Mouse (Mus musculus) kidney, postnatal 0 days (tissue): ENCODE measurements around the gene Zbtb25. TPM values are rescaled to one million over a fixed set of nuclear protein-coding genes. Genes with fewer than 3 reads are reported as not detected.

Experiments
- ATAC-seq: fragments of 200-750 bp; cut with Nextera tagmentation; replicated peaks from 2 replicates; pipeline ENCODE4 v1.8.0; 2017; ENCODE audit warnings: low read depth, moderate number of reproducible peaks, moderate TSS enrichment, moderate library complexity; ENCODE audit not compliant: low FRiP score
- DNase-seq: peaks from one replicate; pipeline ENCODE4 v3.0.0-alpha.2; 2016; ENCODE audit warnings: low spot score
- H3K27ac ChIP-seq: fragments of 300-500 bp; sonication (generic); 2 replicates; pipeline ENCODE4 v1.5.1; 2014; ENCODE audit warnings: mild to moderate bottlenecking
- H3K27me3 ChIP-seq: fragments of 300-500 bp; sonication (generic); 2 replicates; pipeline ENCODE4 v1.6.1; 2014; ENCODE audit warnings: low read length, mixed read lengths; ENCODE audit not compliant: insufficient read depth
- H3K36me3 ChIP-seq: fragments of 300-500 bp; sonication (generic); 2 replicates; pipeline ENCODE4 v1.6.1; 2014; ENCODE audit warnings: low read length, mixed read lengths; ENCODE audit not compliant: insufficient read depth
- H3K4me1 ChIP-seq: fragments of 300-500 bp; sonication (generic); replicated peaks from 2 replicates; pipeline ENCODE4 v1.6.1; 2014; ENCODE audit warnings: antibody characterized with exemption, low read length, mixed read lengths; ENCODE audit not compliant: insufficient read depth
- H3K4me2 ChIP-seq: fragments of 300-500 bp; sonication (generic); 2 replicates; pipeline ENCODE4 v1.6.1; 2014; ENCODE audit warnings: mild to moderate bottlenecking, low read length, moderate library complexity, mixed read lengths
- H3K4me3 ChIP-seq: fragments of 300-500 bp; sonication (generic); replicated peaks from 2 replicates; pipeline ENCODE4 v1.5.1; 2014; ENCODE audit warnings: low read depth, low read length
- H3K9ac ChIP-seq: fragments of 300-500 bp; sonication (generic); 2 replicates; pipeline ENCODE4 v1.6.1; 2014; ENCODE audit warnings: low read depth, low read length
- H3K9me3 ChIP-seq: fragments of 300-500 bp; sonication (generic); replicated peaks from 2 replicates; pipeline ENCODE4 v1.6.1; 2016; ENCODE audit warnings: low read length, inconsistent platforms, mixed read lengths
- CTCF ChIP-seq: IDR thresholded peaks from 2 replicates; pipeline ENCODE4 v1.5.1; 2016; ENCODE audit warnings: antibody characterized with exemption, low read depth, mild to moderate bottlenecking, moderate library complexity
- WGBS: fragments of 180-500 bp; shearing (Covaris S2); extraction: QIAGEN DNeasy Blood & Tissue Kit; methylation state at CpG from one replicate; pipeline ENCODE4 v1.1.7; 2014; 5-methylcytosine and 5-hydroxymethylcytosine counted together
- polyA plus RNA-seq: library from polyadenylated mRNA; unstranded; fragments of >200 nt; fragmentation: Nextera tagmentation; extraction: Ambion mirVana; gene quantifications from 2 replicates; pipeline ENCODE4 v1.2.1, GENCODE M21; 2015

Zbtb25 gene
- polyA plus RNA-seq, 1 experiment from 2014 or later, result 13.2 TPM

- peaks cover 13% of the 10 kb centered on the region for H3K36me3 ChIP-seq
- H3K4me1 ChIP-seq, result no peaks in the 10 kb centered on the region
- H3K27ac ChIP-seq, result no peak overlapping the region
- TF ChIP-seq CTCF, result no peak
- H3K4me3 ChIP-seq, result no peak overlapping the region
- H3K9me3 ChIP-seq, result no peaks in the 10 kb centered on the region
- H3K9ac ChIP-seq, result no peak overlapping the region
- no peak for ATAC-seq
- no peak for DNase-seq
- H3K4me2 ChIP-seq, result no peak overlapping the region
- 90% methylated on average over 8 of the region's 8 CpGs for WGBS
- H3K27me3 ChIP-seq, result no peaks in the 10 kb centered on the region
Observed at GRCm38 (mm10) chr12:76305107-76305506, 64.3 kb downstream of the Zbtb25 start.

GRCm38 (mm10) chr12:76304199-76304598 is 65.2 kb downstream of the Zbtb25 start:
- H3K9me3 ChIP-seq, result no peaks in the 10 kb centered on the region
- H3K27me3 ChIP-seq, result no peaks in the 10 kb centered on the region
- WGBS, result 51% methylated on average over 4 of the region's 4 CpGs
- DNase-seq (peak; percentile 12), ATAC-seq (no peak)
- no peak for TF ChIP-seq CTCF
- H3K4me3 ChIP-seq, result no peak overlapping the region
- H3K27ac ChIP-seq, result no peak overlapping the region
- no peaks in the 10 kb centered on the region for H3K4me1 ChIP-seq
- no peak overlapping the region for H3K4me2 ChIP-seq
- peaks cover 16% of the 10 kb centered on the region for H3K36me3 ChIP-seq
- no peak overlapping the region for H3K9ac ChIP-seq

- Histone ChIP-seq H3K4me1 (no peaks in the 10 kb centered on the region), H3K9me3 (no peaks in the 10 kb centered on the region), H3K4me3 (no peak overlapping the region), H3K27ac (no peak overlapping the region), H3K4me2 (no peak overlapping the region), H3K27me3 (no peaks in the 10 kb centered on the region), H3K9ac (no peak overlapping the region), H3K36me3 (peaks cover 18% of the 10 kb centered on the region)
- DNase-seq, result no peak
- ATAC-seq, result no peak
- no peak for TF ChIP-seq CTCF
- WGBS, result 94% methylated on average over 11 of the region's 11 CpGs
Observed at GRCm38 (mm10) chr12:76303474-76303873, 65.9 kb downstream of the Zbtb25 start.

- Histone ChIP-seq H3K4me3 (no peak overlapping the region), H3K4me1 (no peaks in the 10 kb centered on the region), H3K27ac (no peak overlapping the region), H3K27me3 (no peaks in the 10 kb centered on the region), H3K4me2 (no peak overlapping the region), H3K9ac (no peak overlapping the region), H3K36me3 (peaks cover 26% of the 10 kb centered on the region), H3K9me3 (no peaks in the 10 kb centered on the region)
- ATAC-seq (no peak), DNase-seq (no peak)
- WGBS, result 86% methylated on average over 10 of the region's 10 CpGs
- no peak for TF ChIP-seq CTCF
Observed at GRCm38 (mm10) chr12:76300367-76300766, 69.0 kb downstream of the Zbtb25 start.

- Histone ChIP-seq H3K9me3 (no peaks in the 10 kb centered on the region), H3K27me3 (no peaks in the 10 kb centered on the region), H3K27ac (no peak overlapping the region), H3K4me1 (no peaks in the 10 kb centered on the region), H3K4me3 (no peak overlapping the region), H3K36me3 (peaks cover 27% of the 10 kb centered on the region), H3K9ac (no peak overlapping the region), H3K4me2 (no peak overlapping the region)
- WGBS, result 94% methylated on average over 9 of the region's 9 CpGs
- no peak for TF ChIP-seq CTCF
- ATAC-seq (no peak), DNase-seq (no peak)
Observed at GRCm38 (mm10) chr12:76299361-76299906, 70.0 kb downstream of the Zbtb25 start.

GRCm38 (mm10) chr12:76297830-76298229 is 71.6 kb downstream of the Zbtb25 start:
- no peak overlapping the region for H3K4me2 ChIP-seq
- H3K9ac ChIP-seq, result no peak overlapping the region
- H3K27ac ChIP-seq, result no peak overlapping the region
- 87% methylated on average over 5 of the region's 5 CpGs for WGBS
- ATAC-seq (no peak), DNase-seq (no peak)
- peaks cover 33% of the 10 kb centered on the region for H3K36me3 ChIP-seq
- H3K9me3 ChIP-seq, result no peaks in the 10 kb centered on the region
- H3K27me3 ChIP-seq, result no peaks in the 10 kb centered on the region
- H3K4me1 ChIP-seq, result no peaks in the 10 kb centered on the region
- TF ChIP-seq CTCF, result no peak
- no peak overlapping the region for H3K4me3 ChIP-seq

Other genes starting within 250 kb of the Zbtb25 start
- gene Esr2, start 192.3 kb downstream of the Zbtb25 start, polyA plus RNA-seq, result 0.68 and 0.75 TPM in 2 replicates
- 0.08 and 0.19 TPM in 2 replicates for gene Tex21, start 122.9 kb downstream of the Zbtb25 start, polyA plus RNA-seq
- 94.0 and 106 TPM in 2 replicates for gene Mthfd1, start 114.3 kb downstream of the Zbtb25 start, polyA plus RNA-seq
- gene Akap5, start 44.7 kb downstream of the Zbtb25 start, polyA plus RNA-seq, result 0.43 and 0.54 TPM in 2 replicates
- gene Zbtb1, start 664 bp upstream of the Zbtb25 start, polyA plus RNA-seq, result 8.2 and 9.0 TPM in 2 replicates
- 12.4 and 14.6 TPM in 2 replicates for gene Hspa2, start 34.6 kb upstream of the Zbtb25 start, polyA plus RNA-seq
- gene Ppp1r36, start 47.9 kb upstream of the Zbtb25 start, polyA plus RNA-seq, result 7.2 and 7.5 TPM in 2 replicates
- gene Plekhg3, start 161.3 kb upstream of the Zbtb25 start, polyA plus RNA-seq, result 14.9 and 17.7 TPM in 2 replicates